Mouse (Mus musculus) right cerebral cortex, postnatal 4 days (tissue): ENCODE measurements around the gene Dtnbp1.

Experiments used
- DNase-seq: peaks from one replicate; pipeline ENCODE4 v3.0.0-alpha.2; 2022

The Dtnbp1 gene

DNA sequence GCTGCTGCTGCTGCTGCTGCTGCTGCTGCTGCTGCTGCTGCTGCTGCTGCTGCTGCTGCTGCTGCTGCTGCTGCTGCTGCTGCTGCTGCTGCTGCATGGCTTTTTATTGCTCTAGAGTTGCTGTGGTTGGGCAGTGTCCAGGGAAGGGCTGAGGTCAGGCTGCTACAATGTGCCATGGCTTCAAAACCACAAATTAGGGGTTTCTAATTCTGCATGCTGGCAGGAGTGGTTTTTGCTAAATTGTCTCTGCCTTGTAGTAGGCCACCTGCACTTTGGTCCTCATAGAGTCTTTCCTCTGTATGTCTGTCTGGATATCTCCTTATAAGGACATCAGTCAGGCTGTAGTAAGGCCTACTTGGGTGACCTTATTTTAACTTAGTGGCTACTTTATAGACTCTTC is 98.5 kb downstream of the Dtnbp1 start:
- DNase-seq, result no peak

DNA sequence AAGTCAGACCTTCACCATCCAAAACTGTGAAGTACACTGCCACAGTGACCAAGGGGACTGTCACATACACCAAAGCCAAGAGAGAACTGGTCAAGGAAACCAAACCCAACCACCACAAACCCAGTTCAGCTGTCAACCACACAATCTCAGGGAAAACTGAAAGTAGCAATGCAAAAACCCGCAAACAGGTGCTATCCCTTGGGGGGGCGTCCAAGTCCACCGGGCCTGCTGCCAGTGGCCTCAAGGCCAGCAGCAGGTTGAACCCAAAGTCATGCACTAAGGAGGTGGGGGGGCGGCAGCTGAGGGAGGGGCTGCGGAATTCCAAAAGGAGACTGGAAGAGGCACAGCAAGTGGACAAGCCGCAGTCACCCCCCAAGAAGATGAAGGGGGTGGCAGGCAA is 99.6 kb downstream of the Dtnbp1 start:
- no peak for DNase-seq

DNA sequence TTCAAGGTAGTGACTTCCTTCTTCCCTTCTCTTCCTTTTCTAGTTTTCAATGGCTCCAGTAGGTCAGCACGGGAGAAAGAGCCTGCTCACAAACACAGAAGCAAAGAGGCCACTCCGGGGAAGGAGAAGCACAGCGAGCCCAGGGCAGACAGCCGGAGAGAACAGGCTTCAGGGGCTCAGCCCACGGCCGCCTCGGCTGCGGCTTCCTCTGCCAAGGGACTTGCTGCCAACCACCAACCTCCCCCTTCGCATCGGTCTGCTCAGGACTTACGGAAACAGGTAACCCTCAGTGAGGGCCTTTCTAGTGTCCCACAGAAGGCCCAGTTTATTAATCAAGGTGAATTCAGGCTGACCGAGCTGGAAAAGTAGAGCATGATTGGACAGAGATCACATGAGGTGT is 105.7 kb downstream of the Dtnbp1 start:
- DNase-seq, result no peak

DNA sequence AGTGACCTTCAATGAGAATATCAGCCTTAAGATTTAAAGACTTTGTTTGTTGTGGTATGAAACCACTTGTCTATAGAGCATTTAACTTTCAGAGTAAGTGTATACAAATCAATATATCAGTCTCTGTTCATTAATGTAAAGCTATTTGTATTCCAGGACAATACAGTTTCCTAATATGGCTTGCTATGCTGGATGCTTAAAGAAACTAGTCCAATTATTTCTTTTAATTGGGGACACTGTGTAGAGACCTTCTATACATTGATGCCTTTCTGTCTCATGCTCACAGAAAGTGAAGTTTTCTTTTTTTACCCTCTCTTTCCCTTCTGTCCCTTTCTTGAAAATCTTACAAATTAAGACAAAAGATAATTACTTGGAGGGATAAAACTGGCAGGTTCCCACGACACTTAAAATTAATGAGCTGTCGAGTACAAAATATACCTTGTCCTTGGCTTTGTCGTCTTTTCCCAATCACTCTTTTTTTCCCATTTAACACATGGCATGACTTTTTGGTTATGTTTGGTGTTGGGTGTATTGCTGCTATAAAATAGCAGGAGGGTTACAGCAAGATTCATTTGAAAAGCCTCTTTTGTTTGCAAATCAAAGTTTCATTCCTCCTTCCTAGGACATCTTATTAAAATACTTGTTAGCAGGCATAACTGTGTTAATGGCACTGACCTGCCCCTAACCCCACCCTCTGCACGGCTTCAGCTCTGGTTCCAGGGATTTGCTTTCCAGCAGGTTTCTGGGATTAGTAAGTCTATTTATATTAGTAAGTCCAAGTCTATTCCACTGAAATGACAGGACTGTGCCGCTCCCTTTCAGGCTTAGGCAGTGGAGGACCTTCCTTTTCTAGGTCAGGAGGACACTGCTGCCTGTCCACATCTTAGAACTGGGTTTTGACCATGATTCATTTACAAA is 109.9 kb downstream of the Dtnbp1 start:
- DNase-seq, result no peak

DNA sequence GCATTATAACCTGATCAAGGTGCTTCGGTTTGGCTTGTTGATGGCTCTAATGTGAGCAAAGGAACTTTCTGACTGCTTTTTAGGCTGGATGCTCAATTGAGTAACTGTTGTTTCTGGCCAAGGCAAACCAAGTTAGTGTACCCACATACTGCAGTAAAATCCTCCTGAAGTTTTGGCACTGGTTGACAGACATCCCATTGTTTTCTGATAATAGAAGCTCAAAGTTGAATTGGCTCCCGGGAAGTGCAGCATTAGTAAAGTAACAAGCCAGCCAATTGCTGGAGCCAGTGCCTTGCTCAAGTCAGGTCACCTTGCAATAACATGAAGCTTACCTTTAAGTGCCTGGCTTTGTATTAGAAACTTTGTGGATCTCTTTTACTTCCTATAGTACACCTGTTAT is 111.3 kb downstream of the Dtnbp1 start:
- DNase-seq, result no peak

DNA sequence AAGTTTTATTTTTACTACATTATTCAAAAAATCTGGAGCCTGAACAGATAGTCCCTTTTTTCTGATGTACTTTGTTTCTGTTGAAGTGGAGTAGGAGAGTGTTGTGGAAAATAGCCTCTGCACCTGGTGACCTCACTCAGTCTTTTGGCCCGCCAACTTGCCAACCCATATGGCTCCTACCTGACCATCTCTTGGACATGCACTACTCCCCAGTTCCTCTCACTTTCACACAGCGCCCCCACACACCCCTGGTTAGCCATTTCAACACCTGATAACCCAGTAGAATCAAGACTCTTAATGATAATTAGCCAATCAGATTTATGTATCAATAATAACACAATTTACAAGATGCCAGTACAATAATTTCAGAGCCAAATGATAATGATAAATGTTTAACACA is 115.7 kb downstream of the Dtnbp1 start:
- DNase-seq, result no peak

DNA sequence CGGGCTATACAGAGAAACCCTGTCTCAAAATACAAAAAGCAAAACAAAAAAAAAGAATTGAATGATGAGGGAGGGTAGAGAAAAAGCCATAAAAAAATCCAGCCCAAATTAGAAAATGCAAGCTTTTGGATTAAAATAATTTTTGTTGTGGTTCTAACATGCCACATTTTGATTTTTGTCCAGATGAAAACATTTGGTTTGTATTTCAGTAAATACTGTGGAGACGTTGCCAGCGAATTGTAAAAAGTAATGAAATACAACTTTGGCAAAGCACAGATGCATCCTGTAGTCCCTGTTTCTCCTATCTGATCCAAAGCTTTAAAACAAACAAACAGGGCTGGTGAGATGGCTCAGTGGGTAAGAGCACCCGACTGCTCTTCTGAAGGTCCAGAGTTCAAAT is 120.9 kb downstream of the Dtnbp1 start:
- DNase-seq, result no peak

DNA sequence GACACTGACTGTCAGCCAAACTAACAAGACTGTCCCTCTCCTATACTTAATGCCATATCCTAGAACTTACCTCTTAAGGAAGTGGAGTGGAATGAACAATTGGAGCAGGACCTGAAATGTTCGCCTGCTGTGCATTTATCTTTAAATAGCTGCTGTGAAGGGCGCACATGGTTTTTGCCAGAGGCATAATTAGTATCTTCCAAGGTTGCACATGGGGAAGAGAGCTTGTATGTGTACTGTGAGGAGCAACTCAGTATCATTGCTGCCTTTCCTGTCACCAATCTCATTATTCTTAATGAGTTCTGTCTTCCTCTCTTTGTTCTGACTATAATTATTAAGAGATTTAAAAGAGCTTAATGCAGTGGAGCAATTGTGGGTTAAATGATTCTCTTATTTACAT is 125.1 kb downstream of the Dtnbp1 start:
- DNase-seq, result no peak
